Mouse (Mus musculus) adrenal gland (tissue): ENCODE results near the gene Commd4.
"Not testable (repeated sequence)": the region's sequence is repeated elsewhere in the genome, so short reads cannot be mapped to it uniquely, and the experiment has no call there.

Experiments
- intact Hi-C: fragments of 180-260 bp; cut with DNase I; formaldehyde crosslinking; loops from one replicate; pipeline ENCODE4 v1.15.1; 2025
- long read RNA-seq, 2 experiments: library from polyadenylated mRNA; unstranded; transcript quantifications; one replicate each; pipeline ENCODE4 v2.0.0; 2020; ENCODE audit warnings: borderline replicate concordance in 1 of 2; ENCODE audit not compliant: insufficient replicate concordance in 1 of 2

Commd4 gene
- long read RNA-seq, experiment 1, transcript Commd4-204 (7 exons, 1,941 nt) = minor isoform, 14 of 101 reads
- long read RNA-seq, experiment 1, transcript Commd4-201 (8 exons, 858 nt) = major isoform, 70 of 101 reads
- long read RNA-seq, experiment 1, partial matches to known transcripts = 1 of 101 reads
- long read RNA-seq, experiment 1, other reads (novel, unspliced or antisense) = 16 of 101 reads
- long read RNA-seq, experiment 2, transcript Commd4-204 (7 exons, 1,941 nt) = minor isoform, 19 of 114 reads
- long read RNA-seq, experiment 2, transcript Commd4-201 (8 exons, 858 nt) = major isoform, 79 of 114 reads
- long read RNA-seq, experiment 2, partial matches to known transcripts = 1 of 114 reads
- long read RNA-seq, experiment 2, other reads (novel, unspliced or antisense) = 14 of 114 reads

- intact Hi-C loops = no loop called here
These were observed at the start of gene Commd4 for GRCm38 (mm10) chr9:57158013-57158470. Commd4 (minus strand) TSS chr9:57158331.

GRCm38 (mm10) chr9:57206896-57207295 lies 48.8 kb upstream of the Commd4 start:
- intact Hi-C loops = loop anchor here (5.0 kb wide), 2 partner anchors 145 to 230 kb away; no protein-coding TSS in a partner anchor

- intact Hi-C loops = not testable (repeated sequence)
These were observed 45.4 kb upstream of the Commd4 start for GRCm38 (mm10) chr9:57203571-57203970.

- intact Hi-C loops = no loop called here
These were observed 44.9 kb upstream of the Commd4 start for GRCm38 (mm10) chr9:57202981-57203380.

- intact Hi-C loops = no loop called here
These were observed 39.3 kb upstream of the Commd4 start for GRCm38 (mm10) chr9:57197414-57197813.

- intact Hi-C loops = no loop called here
These were observed 38.6 kb upstream of the Commd4 start for GRCm38 (mm10) chr9:57196708-57197107.

GRCm38 (mm10) chr9:57168411-57168810 lies 10.3 kb upstream of the Commd4 start:
- intact Hi-C loops = no loop called here

- intact Hi-C loops = no loop called here
These were observed 8.0 kb upstream of the Commd4 start for GRCm38 (mm10) chr9:57166173-57166572.

- intact Hi-C loops = loop anchor here (5.0 kb wide), 1 partner anchor 54 kb away; no protein-coding TSS in a partner anchor
These were observed 5.0 kb upstream of the Commd4 start for GRCm38 (mm10) chr9:57163137-57163536.

- intact Hi-C loops = loop anchor here (5.0 kb wide), 1 partner anchor 55 kb away; no protein-coding TSS in a partner anchor
These were observed 4.4 kb upstream of the Commd4 start for GRCm38 (mm10) chr9:57162496-57162895.

GRCm38 (mm10) chr9:57158506-57158905 lies 375 bp upstream of the Commd4 start:
- intact Hi-C loops = no loop called here

- intact Hi-C loops = no loop called here
These were observed 632 bp downstream of the Commd4 start for GRCm38 (mm10) chr9:57157499-57157898.

- intact Hi-C loops = no loop called here
These were observed 1.3 kb downstream of the Commd4 start for GRCm38 (mm10) chr9:57156823-57157222.

GRCm38 (mm10) chr9:57156383-57156782 lies 1.7 kb downstream of the Commd4 start:
- intact Hi-C loops = no loop called here

- intact Hi-C loops = no loop called here
These were observed 5.8 kb downstream of the Commd4 start for GRCm38 (mm10) chr9:57152331-57152730.

GRCm38 (mm10) chr9:57150192-57150591 lies 7.9 kb downstream of the Commd4 start:
- intact Hi-C loops = no loop called here

- intact Hi-C loops = no loop called here
These were observed 9.1 kb downstream of the Commd4 start for GRCm38 (mm10) chr9:57149021-57149420.

- intact Hi-C loops = no loop called here
These were observed 9.8 kb downstream of the Commd4 start, which contains the start of gene Neil1 for GRCm38 (mm10) chr9:57148144-57148878. Neil1 (minus strand) TSS chr9:57148305.

GRCm38 (mm10) chr9:57147205-57148143 lies 10.7 kb downstream of the Commd4 start:
- intact Hi-C loops = no loop called here

GRCm38 (mm10) chr9:57146451-57147066 lies 11.6 kb downstream of the Commd4 start:
- intact Hi-C loops = no loop called here
